Mouse (Mus musculus) erythroblast, embryonic 14.5 days (primary cell): ENCODE data around the gene Grid1.

ENCODE experiments used
- GATA1 ChIP-seq: IDR thresholded peaks from 2 replicates; pipeline ENCODE4 v1.6.1; 2012; ENCODE audit warnings: low read length, inconsistent platforms, mixed read lengths
- TAL1 ChIP-seq: IDR thresholded peaks from 3 replicates; pipeline ENCODE4 v1.6.1; 2012; ENCODE audit warnings: low read length, inconsistent platforms, mixed read lengths

DNA sequence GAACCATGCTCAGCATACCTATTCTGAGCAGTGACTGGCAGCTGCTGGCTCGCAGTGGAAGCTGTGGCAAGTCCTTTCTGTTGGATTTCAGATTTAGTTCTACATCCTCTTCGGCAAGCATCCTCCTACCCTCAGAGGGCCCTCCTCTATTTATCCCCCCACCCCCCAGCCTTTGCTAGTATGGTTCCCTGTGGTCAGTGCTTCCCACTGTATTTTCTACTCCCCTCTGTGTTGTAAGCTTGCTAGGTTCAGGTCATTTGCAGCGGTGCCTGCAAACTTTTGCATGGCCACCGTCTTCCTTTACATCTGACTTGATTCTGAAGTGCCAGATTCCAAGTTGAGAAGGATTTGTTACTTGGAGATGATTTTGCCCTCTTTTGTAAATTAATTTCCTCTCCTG is 378.5 kb downstream of the Grid1 start:
- TF ChIP-seq GATA1 (no peak), TAL1 (no peak)
